21 mouse cellular contexts compared by ENCODE assay signal in genomic region chr13:56289261-56289660, GRCm38 (mm10). TPM values are rescaled to one million over a fixed set of nuclear protein-coding genes. Genes with fewer than 3 reads are reported as not detected.
DNase-seq lines count a peak whose midpoint lies in the region; ATAC-seq lines count a peak whose summit lies in the region.
"Had no signal": no experiment of that assay in that cellular context is flagged by ENCODE, and none has a peak within 500 bp of the region (broad histone marks: within the 10 kb centered on the region; RNA-seq: fewer than 3 reads in every experiment).

No protein-coding gene starts in this region.

- ATAC-seq in forebrain, embryonic 13.5 days = no peak
- no peak for ATAC-seq in forebrain, embryonic 15.5 days (replicated peaks)
- ATAC-seq in midbrain, embryonic 13.5 days = 0 out of 2 replicates have a peak, but pooled peaks have one; percentile 41
- no peak for ATAC-seq in midbrain, embryonic 15.5 days (replicated peaks)
- peak; percentile 78 for ATAC-seq in limb, embryonic 11.5 days (ENCODE audit: insufficient number of reproducible peaks, low FRiP score, low TSS enrichment, low read depth)
- no peak for ATAC-seq in megakaryocyte-erythroid progenitor cell, adult 5-6 weeks (replicated peaks; ENCODE audit: low FRiP score, low TSS enrichment, poor library complexity, severe bottlenecking)
- ATAC-seq: intestine, embryonic 15.5 days had no signal

- H3K9ac ChIP-seq in forebrain, embryonic 13.5 days = peak overlapping the region; percentile 26; the same call in 1 of the 2 replicates
- no peak overlapping the region for H3K9ac ChIP-seq in forebrain, embryonic 15.5 days (replicated peaks)
- H3K9ac ChIP-seq in midbrain, embryonic 13.5 days (replicated peaks) = no peak overlapping the region
- no peak overlapping the region for H3K9ac ChIP-seq in midbrain, embryonic 15.5 days
- H3K9ac ChIP-seq in limb, embryonic 11.5 days (ENCODE audit: low read length) = 0 out of 2 replicates have a peak overlapping the region, but pooled peaks have one; percentile 9
- H3K9ac ChIP-seq: intestine, embryonic 15.5 days; liver, embryonic 15.5 days; neural tube, embryonic 15.5 days had no signal

- no peak overlapping the region for H3K27ac ChIP-seq in forebrain, embryonic 13.5 days
- no peak overlapping the region for H3K27ac ChIP-seq in forebrain, embryonic 15.5 days (replicated peaks)
- H3K27ac ChIP-seq in midbrain, embryonic 13.5 days = no peak overlapping the region
- no peak overlapping the region for H3K27ac ChIP-seq in midbrain, embryonic 15.5 days
- peak overlapping the region; percentile 92 for H3K27ac ChIP-seq in limb, embryonic 11.5 days (replicated peaks; ENCODE audit: low read depth, low read length)
- H3K27ac ChIP-seq: heart, embryonic 10.5 days; intestine, embryonic 15.5 days; kidney, postnatal 0 days; liver, embryonic 15.5 days; neural tube, embryonic 15.5 days; stomach, postnatal 0 days had no signal

- no peaks in the 10 kb centered on the region for H3K9me3 ChIP-seq in forebrain, embryonic 13.5 days (replicated peaks)
- H3K9me3 ChIP-seq in forebrain, embryonic 15.5 days = no peaks in the 10 kb centered on the region
- no peaks in the 10 kb centered on the region for H3K9me3 ChIP-seq in midbrain, embryonic 13.5 days
- no peaks in the 10 kb centered on the region for H3K9me3 ChIP-seq in midbrain, embryonic 15.5 days
- no peaks in the 10 kb centered on the region for H3K9me3 ChIP-seq in limb, embryonic 11.5 days (ENCODE audit: control insufficient read depth, low read length)
- H3K9me3 ChIP-seq: intestine, embryonic 15.5 days; liver, embryonic 15.5 days; neural tube, embryonic 15.5 days had no signal

- H3K4me3 ChIP-seq in forebrain, embryonic 13.5 days = no peak overlapping the region
- H3K4me3 ChIP-seq in forebrain, embryonic 15.5 days = no peak overlapping the region
- no peak overlapping the region for H3K4me3 ChIP-seq in midbrain, embryonic 13.5 days (replicated peaks)
- H3K4me3 ChIP-seq in midbrain, embryonic 15.5 days = no peak overlapping the region
- H3K4me3 ChIP-seq in limb, embryonic 11.5 days (ENCODE audit: low read depth, low read length) = no peak overlapping the region
- H3K4me3 ChIP-seq: heart, embryonic 10.5 days; intestine, embryonic 15.5 days; liver, embryonic 15.5 days; neural tube, embryonic 15.5 days had no signal

- 57% methylated on average over 11 of the region's 11 CpGs for WGBS in forebrain, embryonic 13.5 days
- 62% methylated on average over 11 of the region's 11 CpGs for WGBS in forebrain, embryonic 15.5 days
- 50% methylated on average over 11 of the region's 11 CpGs for whole genome bisulfite sequencing in midbrain, embryonic 13.5 days
- 54% methylated on average over 11 of the region's 11 CpGs for WGBS in midbrain, embryonic 15.5 days
- 18% methylated on average over 11 of the region's 11 CpGs for WGBS in limb, embryonic 11.5 days

- peak; percentile 76 for DNase-seq in limb, embryonic 11.5 days (ENCODE audit: low spot score)
- DNase-seq in kidney, postnatal 4 days = no peak
- no peak for DNase-seq in spleen, postnatal 14 days (ENCODE audit: low spot score in 2 of 2)
- DNase-seq: adrenal gland, postnatal 36 days; cerebellum, adult 9-11 months; gastrocnemius, postnatal 36 days; heart, postnatal 14 days; thymus, postnatal 36 days had no signal

- no peak overlapping the region for H3K4me2 ChIP-seq in forebrain, embryonic 13.5 days
- no peak overlapping the region for H3K4me2 ChIP-seq in forebrain, embryonic 15.5 days (replicated peaks)
- no peak overlapping the region for H3K4me2 ChIP-seq in midbrain, embryonic 13.5 days (replicated peaks)
- H3K4me2 ChIP-seq in midbrain, embryonic 15.5 days = no peak overlapping the region
- H3K4me2 ChIP-seq in limb, embryonic 11.5 days (ENCODE audit: low read depth, severe bottlenecking) = peak overlapping the region; percentile 38
- H3K4me2 ChIP-seq: intestine, embryonic 15.5 days; liver, embryonic 15.5 days; neural tube, embryonic 15.5 days had no signal

- peaks cover 24% of the 10 kb centered on the region for H3K4me1 ChIP-seq in forebrain, embryonic 13.5 days
- peaks cover 10% of the 10 kb centered on the region for H3K4me1 ChIP-seq in forebrain, embryonic 15.5 days
- peaks cover 27% of the 10 kb centered on the region for H3K4me1 ChIP-seq in midbrain, embryonic 13.5 days (replicated peaks)
- peaks cover 9% of the 10 kb centered on the region for H3K4me1 ChIP-seq in midbrain, embryonic 15.5 days
- peaks cover 19% of the 10 kb centered on the region for H3K4me1 ChIP-seq in limb, embryonic 11.5 days (ENCODE audit: control insufficient read depth, insufficient read depth, low read length)
- H3K4me1 ChIP-seq: heart, embryonic 10.5 days; intestine, embryonic 15.5 days; liver, embryonic 15.5 days had no signal

- no peaks in the 10 kb centered on the region for H3K36me3 ChIP-seq in forebrain, embryonic 13.5 days (ENCODE audit: poor library complexity, severe bottlenecking)
- no peaks in the 10 kb centered on the region for H3K36me3 ChIP-seq in forebrain, embryonic 15.5 days
- H3K36me3 ChIP-seq in midbrain, embryonic 13.5 days = no peaks in the 10 kb centered on the region
- no peaks in the 10 kb centered on the region for H3K36me3 ChIP-seq in midbrain, embryonic 15.5 days (replicated peaks)
- no peaks in the 10 kb centered on the region; the same call in 1 of the 2 replicates for H3K36me3 ChIP-seq in limb, embryonic 11.5 days (ENCODE audit: control insufficient read depth, insufficient read depth, low read length)
- H3K36me3 ChIP-seq: heart, embryonic 10.5 days; intestine, embryonic 15.5 days; liver, embryonic 15.5 days; neural tube, embryonic 15.5 days had no signal

- H3K27me3 ChIP-seq in forebrain, embryonic 13.5 days = peaks cover 42% of the 10 kb centered on the region
- H3K27me3 ChIP-seq in forebrain, embryonic 15.5 days = peaks cover 13% of the 10 kb centered on the region
- H3K27me3 ChIP-seq in midbrain, embryonic 13.5 days = peaks cover 55% of the 10 kb centered on the region
- H3K27me3 ChIP-seq in midbrain, embryonic 15.5 days (replicated peaks) = peaks cover 21% of the 10 kb centered on the region
- peaks cover 10% of the 10 kb centered on the region; the same call in 1 of the 2 replicates for H3K27me3 ChIP-seq in limb, embryonic 11.5 days (ENCODE audit: control insufficient read depth, insufficient read depth, low read length)

RNA-seq across cellular contexts. Expression of gene Cxcl14, which starts 7.1 kb away (rescaled TPM):
- 6.6 and 11.3 TPM in 2 replicates for polyA plus RNA-seq in forebrain, embryonic 13.5 days (2015; fragmentation: Nextera tagmentation; extraction: Ambion mirVana)
- polyA plus RNA-seq in forebrain, embryonic 15.5 days (2015; fragmentation: Nextera tagmentation; extraction: Ambion mirVana) = 14.2 and 15.2 TPM in 2 replicates
- polyA plus RNA-seq in midbrain, embryonic 13.5 days (2015; fragmentation: Nextera tagmentation; extraction: Ambion mirVana) = 7.4 and 8.0 TPM in 2 replicates
- polyA plus RNA-seq in midbrain, embryonic 15.5 days (2015; fragmentation: Nextera tagmentation; extraction: Ambion mirVana) = 16.4 and 22.7 TPM in 2 replicates
- polyA plus RNA-seq in limb, embryonic 11.5 days (2014; fragmentation: Nextera tagmentation; extraction: Ambion mirVana) = 145 and 157 TPM in 2 replicates
- total RNA-seq in megakaryocyte-erythroid progenitor cell, adult 5-6 weeks (2014; fragmentation: Nextera tagmentation) = not detected in 2 replicates
- not detected in 2 replicates for total RNA-seq in megakaryocyte-erythroid progenitor cell, adult 5-6 weeks (2017)
- total RNA-seq: monocyte, adult 5-6 weeks had no signal

RNA-seq across cellular contexts. Expression of gene Neurog1, which starts 37.3 kb away (rescaled TPM):
- 13.0 and 13.1 TPM in 2 replicates for polyA plus RNA-seq in forebrain, embryonic 13.5 days (2015; fragmentation: Nextera tagmentation; extraction: Ambion mirVana)
- 3.1 and 6.7 TPM in 2 replicates for polyA plus RNA-seq in forebrain, embryonic 15.5 days (2015; fragmentation: Nextera tagmentation; extraction: Ambion mirVana)
- polyA plus RNA-seq in midbrain, embryonic 13.5 days (2015; fragmentation: Nextera tagmentation; extraction: Ambion mirVana) = 12.0 and 15.8 TPM in 2 replicates
- polyA plus RNA-seq in midbrain, embryonic 15.5 days (2015; fragmentation: Nextera tagmentation; extraction: Ambion mirVana) = 3.9 and 6.1 TPM in 2 replicates
- polyA plus RNA-seq in limb, embryonic 11.5 days (2014; fragmentation: Nextera tagmentation; extraction: Ambion mirVana) = not detected in 2 replicates
- total RNA-seq in megakaryocyte-erythroid progenitor cell, adult 5-6 weeks (2014; fragmentation: Nextera tagmentation) = not detected in 2 replicates
- total RNA-seq in megakaryocyte-erythroid progenitor cell, adult 5-6 weeks (2017) = not detected in 2 replicates
- total RNA-seq: adrenal gland, postnatal 36 days; gastrocnemius, postnatal 36 days; heart, postnatal 14 days; monocyte, adult 5-6 weeks had no signal
- polyA plus RNA-seq: intestine, embryonic 15.5 days; kidney, postnatal 0 days; liver, embryonic 15.5 days; spleen, adult 2 months; stomach, postnatal 0 days had no signal

Comparison
In these comparisons a context has a peak if more than half of its experiments do, and no peak if none do; other contexts are left out.
1. ATAC-seq: peak in midbrain, embryonic 13.5 days (single experiment) and limb, embryonic 11.5 days (single experiment); none in forebrain, embryonic 13.5 days (single experiment), forebrain, embryonic 15.5 days (single experiment), midbrain, embryonic 15.5 days (single experiment) and megakaryocyte-erythroid progenitor cell, adult 5-6 weeks (single experiment).
2. H3K9ac ChIP-seq: peak in forebrain, embryonic 13.5 days (single experiment) and limb, embryonic 11.5 days (single experiment); none in forebrain, embryonic 15.5 days (single experiment), midbrain, embryonic 13.5 days (single experiment) and midbrain, embryonic 15.5 days (single experiment).